Mouse (Mus musculus) stomach, embryonic 14.5 days (tissue): ENCODE measurements around the gene Rps16. TPM values are rescaled to one million over a fixed set of nuclear protein-coding genes. Genes with fewer than 3 reads are reported as not detected.

Experiments used
- polyA plus RNA-seq: library from polyadenylated mRNA; unstranded; fragments of >200 nt; fragmentation: Nextera tagmentation; extraction: Ambion mirVana; gene quantifications from 2 replicates; pipeline ENCODE4 v1.2.1, GENCODE M21; 2014

The Rps16 gene
- polyA plus RNA-seq, 1 experiment from 2014 or later = 1,269 TPM

Other genes starting within 250 kb of the Rps16 start
- gene 9530053A07Rik, start 221.2 kb upstream of the Rps16 start, polyA plus RNA-seq = 0.07 TPM in 1 of 2 replicates, not detected in the other
- gene Fbl, start 180.9 kb upstream of the Rps16 start, polyA plus RNA-seq = 41.8 and 48.2 TPM in 2 replicates
- gene Dyrk1b, start 171.2 kb upstream of the Rps16 start, polyA plus RNA-seq = 13.4 and 15.3 TPM in 2 replicates
- 4.1 and 4.4 TPM in 2 replicates for gene Eid2, start 82.8 kb upstream of the Rps16 start, polyA plus RNA-seq
- 9.9 and 11.4 TPM in 2 replicates for gene Eid2b, start 72.9 kb upstream of the Rps16 start, polyA plus RNA-seq
- 0.27 TPM in 1 of 2 replicates, not detected in the other for gene Selenov, start 59.5 kb upstream of the Rps16 start, polyA plus RNA-seq
- gene Dll3, start 48.4 kb upstream of the Rps16 start, polyA plus RNA-seq = 3.8 and 4.7 TPM in 2 replicates
- gene Timm50, start 38.6 kb upstream of the Rps16 start, polyA plus RNA-seq = 139 and 140 TPM in 2 replicates
- 71.7 and 73.7 TPM in 2 replicates for gene Supt5, start 11.9 kb upstream of the Rps16 start, polyA plus RNA-seq
- 63.4 and 70.7 TPM in 2 replicates for gene Plekhg2, start 21.9 kb downstream of the Rps16 start, polyA plus RNA-seq
- gene Zfp36, start 29.6 kb downstream of the Rps16 start, polyA plus RNA-seq = 15.5 and 17.6 TPM in 2 replicates
- gene Med29, start 42.1 kb downstream of the Rps16 start, polyA plus RNA-seq = 47.1 and 51.1 TPM in 2 replicates
- gene Paf1, start 42.3 kb downstream of the Rps16 start, polyA plus RNA-seq = 67.3 and 73.2 TPM in 2 replicates
- gene Gmfg, start 86.8 kb downstream of the Rps16 start, polyA plus RNA-seq = 17.0 and 17.2 TPM in 2 replicates
- 4.2 and 5.3 TPM in 2 replicates for gene Lrfn1, start 101.3 kb downstream of the Rps16 start, polyA plus RNA-seq
- not detected in 2 replicates for gene Ifnl2, start 159.8 kb downstream of the Rps16 start, polyA plus RNA-seq
- not detected in 2 replicates for gene Ifnl3, start 172.2 kb downstream of the Rps16 start, polyA plus RNA-seq
- 0.49 and 1.0 TPM in 2 replicates for gene Sycn, start 190.2 kb downstream of the Rps16 start, polyA plus RNA-seq
- not detected in 2 replicates for gene Nccrp1, start 196.6 kb downstream of the Rps16 start, polyA plus RNA-seq
- gene Samd4b, start 247.5 kb downstream of the Rps16 start, polyA plus RNA-seq = 23.7 and 25.8 TPM in 2 replicates
- gene Pak4, start 247.5 kb downstream of the Rps16 start, polyA plus RNA-seq = 41.1 and 47.8 TPM in 2 replicates